Mouse (Mus musculus) heart, postnatal 25 days (tissue): ENCODE results near the gene Six1. TPM values are rescaled to one million over a fixed set of nuclear protein-coding genes. Genes with fewer than 3 reads are reported as not detected.

Source experiments
- DNase-seq: peaks from one replicate; pipeline ENCODE4 v3.0.0; 2022; ENCODE audit warnings: low spot score
- intact Hi-C: fragments of 180-260 bp; cut with DNase I; formaldehyde crosslinking; loops from one replicate; pipeline ENCODE4 v1.15.1; 2025
- total RNA-seq, 2 experiments: library from RNA; stranded (reverse); gene quantifications; 2 replicates each; pipeline ENCODE4 v1.2.3; 2021

The Six1 gene
- total RNA-seq, 2 experiments from 2014 or later: 0.81 to 1.0 TPM

DNA sequence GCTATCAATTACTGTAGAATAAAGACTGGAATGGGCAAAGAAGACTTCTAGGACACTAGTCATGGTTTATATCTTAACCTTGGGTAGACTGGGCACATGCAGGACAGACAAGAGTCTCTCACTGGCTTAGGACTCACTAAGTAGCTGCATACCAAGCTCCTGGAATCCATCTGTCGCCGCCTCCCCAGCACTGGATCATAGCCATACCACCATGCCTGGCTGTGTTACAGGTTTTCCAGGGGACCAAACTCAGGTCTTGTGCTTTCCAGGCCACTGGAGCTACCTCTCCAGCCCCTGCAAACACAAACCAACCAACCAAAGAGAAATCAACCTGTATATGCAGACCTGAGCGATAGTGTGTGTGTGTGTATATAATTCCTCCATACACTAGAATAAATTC lies 57.0 kb downstream of the Six1 start:
- no peak for DNase-seq
- intact Hi-C loops: no loop called here

Other genes starting within 250 kb of the Six1 start
- not detected for gene Six6, start 114.0 kb downstream of the Six1 start, total RNA-seq
- gene 4930447C04Rik, start 113.1 kb downstream of the Six1 start, total RNA-seq: under 1 TPM; 0.28 to 0.55 TPM
- gene Six4, start 59.6 kb upstream of the Six1 start, total RNA-seq: 1 to 10 TPM; 3.4 to 4.3 TPM
- gene Mnat1, start 69.8 kb upstream of the Six1 start, total RNA-seq: 10 to 100 TPM; 18.6 to 18.7 TPM
- 10 to 100 TPM; 40.0 to 46.7 TPM for gene Trmt5, start 232.8 kb upstream of the Six1 start, total RNA-seq
- 1 to 10 TPM; 5.2 to 5.5 TPM for gene Slc38a6, start 232.9 kb upstream of the Six1 start, total RNA-seq